7 mouse cellular contexts compared by ENCODE assay signal in genomic region chr10:91180761-91181460, GRCm38 (mm10). TPM values are rescaled to one million over a fixed set of nuclear protein-coding genes. Genes with fewer than 3 reads are reported as not detected.
DNase-seq lines count a peak whose midpoint lies in the region; ATAC-seq and TF ChIP-seq lines count a peak whose summit lies in the region.

TSS of gene Tmpo (minus strand) at chr10:91181315.

- 8% methylated on average over 18 of the region's 18 CpGs for WGBS in heart, postnatal 0 days
- WGBS in limb, embryonic 10.5 days, result 11% methylated on average over 18 of the region's 18 CpGs
- 11% methylated on average over 18 of the region's 18 CpGs for WGBS in neural tube, embryonic 15.5 days

- H3K9me3 ChIP-seq in heart, postnatal 0 days (replicated peaks; ENCODE audit: control insufficient read depth, low read length), result no peaks in the 10 kb centered on the region
- H3K9me3 ChIP-seq in limb, embryonic 10.5 days (replicated peaks), result no peaks in the 10 kb centered on the region
- H3K9me3 ChIP-seq in neural tube, embryonic 15.5 days (replicated peaks), result no peaks in the 10 kb centered on the region

- H3K4me2 ChIP-seq in heart, postnatal 0 days (ENCODE audit: low read depth, low read length), result peak within 1 kb of the TSS; percentile 63
- peak within 1 kb of the TSS; percentile 54 for H3K4me2 ChIP-seq in neural tube, embryonic 15.5 days

- TF ChIP-seq CTCF in embryonic fibroblast, embryonic 13.5 days (IDR thresholded peaks at IDR 0.05; ENCODE audit: borderline replicate concordance, insufficient read depth, low read length), result no peak
- TF ChIP-seq CTCF in heart, postnatal 0 days (IDR thresholded peaks at IDR 0.05; ENCODE audit: low read depth), result no peak

- TF ChIP-seq EP300 in heart, postnatal 0 days (IDR thresholded peaks at IDR 0.05; ENCODE audit: low read depth), result no peak

- no peak for ATAC-seq in heart, postnatal 0 days (ENCODE audit: insufficient read depth, low read depth)
- 0 out of 2 replicates have a peak, but pooled peaks have one; percentile 11 for ATAC-seq in neural tube, embryonic 15.5 days (ENCODE audit: low FRiP score)

- H3K9ac ChIP-seq in heart, postnatal 0 days (replicated peaks; ENCODE audit: low read depth, low read length), result peak within 1 kb of the TSS; percentile 67
- H3K9ac ChIP-seq in neural tube, embryonic 15.5 days (replicated peaks), result peak within 1 kb of the TSS; percentile 67

- peak within 1 kb of the TSS; percentile 94 for H3K27ac ChIP-seq in embryonic fibroblast, embryonic 13.5 days (ENCODE audit: insufficient read depth, low read length)
- peak within 1 kb of the TSS; percentile 96 for H3K27ac ChIP-seq in heart, postnatal 0 days (ENCODE audit: low read depth)
- peak within 1 kb of the TSS; percentile 95 for H3K27ac ChIP-seq in limb, embryonic 10.5 days
- peak within 1 kb of the TSS; percentile 99 for H3K27ac ChIP-seq in neural tube, embryonic 15.5 days (replicated peaks)

- no peaks in the 10 kb centered on the region for H3K27me3 ChIP-seq in heart, postnatal 0 days (ENCODE audit: control insufficient read depth, insufficient read depth, low read length)
- H3K27me3 ChIP-seq in limb, embryonic 10.5 days (ENCODE audit: low read depth, poor library complexity, severe bottlenecking), result no peaks in the 10 kb centered on the region
- no peaks in the 10 kb centered on the region for H3K27me3 ChIP-seq in neural tube, embryonic 15.5 days (replicated peaks)

- H3K4me1 ChIP-seq in embryonic fibroblast, embryonic 13.5 days (ENCODE audit: control insufficient read depth, insufficient read depth, low read length), result peaks cover 7% of the 10 kb centered on the region
- H3K4me1 ChIP-seq in heart, postnatal 0 days (ENCODE audit: control insufficient read depth, insufficient read depth), result peaks cover 4% of the 10 kb centered on the region; the same call in 1 of the 2 replicates
- peaks cover 29% of the 10 kb centered on the region for H3K4me1 ChIP-seq in limb, embryonic 10.5 days
- H3K4me1 ChIP-seq in neural tube, embryonic 15.5 days, result peaks cover 24% of the 10 kb centered on the region

- no peaks in the 10 kb centered on the region for H3K36me3 ChIP-seq in heart, postnatal 0 days (replicated peaks; ENCODE audit: control insufficient read depth, insufficient read depth, low read length)
- no peaks in the 10 kb centered on the region for H3K36me3 ChIP-seq in limb, embryonic 10.5 days
- H3K36me3 ChIP-seq in neural tube, embryonic 15.5 days, result no peaks in the 10 kb centered on the region

- peak within 1 kb of the TSS; percentile 53 for H3K4me3 ChIP-seq in embryonic fibroblast, embryonic 13.5 days (ENCODE audit: insufficient read depth, low read length)
- H3K4me3 ChIP-seq in heart, postnatal 0 days (ENCODE audit: low read depth, low read length), result peak within 1 kb of the TSS; percentile 48
- H3K4me3 ChIP-seq in limb, embryonic 10.5 days, result peak within 1 kb of the TSS; percentile 55
- peak within 1 kb of the TSS; percentile 60 for H3K4me3 ChIP-seq in neural tube, embryonic 15.5 days (replicated peaks)

- no peak for TF ChIP-seq POLR2A in embryonic fibroblast, embryonic 13.5 days (IDR thresholded peaks at IDR 0.05; ENCODE audit: low read depth, low read length)

- DNase-seq in A20 (ENCODE audit: low read depth, low spot score), result peak; percentile 68
- DNase-seq in CD4-positive, CD25-positive, alpha-beta regulatory T cell, adult 2 months (ENCODE audit: low read depth, low spot score), result peak; percentile 25
- DNase-seq in heart, postnatal 0 days (ENCODE audit: low spot score), result no peak
- no peak for DNase-seq in limb, embryonic 10.5 days (ENCODE audit: low spot score)
- DNase-seq in spleen, postnatal 10 days (ENCODE audit: low spot score in 2 of 2), result no peak

RNA-seq across cellular contexts. Expression of gene Tmpo, which starts in this region (rescaled TPM):
- polyA plus RNA-seq in embryonic fibroblast, embryonic 13.5 days (2011; ENCODE audit: insufficient read length, low read depth, missing spikeins), result 97.8 and 164 TPM in 2 replicates
- 114 and 219 TPM in 2 replicates for total RNA-seq in heart, postnatal 0 days (2014; rRNA removed; ENCODE audit: low replicate concordance)
- polyA plus RNA-seq in heart, postnatal 0 days (2015; fragmentation: Nextera tagmentation; extraction: Ambion mirVana), result 61.6 and 62.8 TPM in 2 replicates
- 260 and 300 TPM in 2 replicates for polyA plus RNA-seq in limb, embryonic 10.5 days (2016; fragmentation: Nextera tagmentation; extraction: Ambion mirVana)
- polyA plus RNA-seq in neural tube, embryonic 15.5 days (2015; fragmentation: Nextera tagmentation; extraction: Ambion mirVana), result 80.0 and 105 TPM in 2 replicates

Comparison
In these comparisons a context has a peak if more than half of its experiments do, and no peak if none do; other contexts are left out.
1. DNase-seq: peak in A20 (single experiment) and CD4-positive, CD25-positive, alpha-beta regulatory T cell, adult 2 months (single experiment); none in heart, postnatal 0 days (single experiment), limb, embryonic 10.5 days (single experiment) and spleen, postnatal 10 days (0 of 2).
2. Peak in every context shown above with its lines, with median percentiles within 50 percentile points of each other: H3K27ac ChIP-seq and H3K4me3 ChIP-seq.